Mouse (Mus musculus) lung, postnatal 0 days (tissue): ENCODE measurements around the gene Vamp4. TPM values are rescaled to one million over a fixed set of nuclear protein-coding genes. Genes with fewer than 3 reads are reported as not detected.
A peak's percentile ranks its signal among the peaks of the same experiment; 100 is the strongest.

Experiments
- ATAC-seq: fragments of 200-750 bp; cut with Nextera tagmentation; 2 replicates; pipeline ENCODE4 v1.8.0; 2017; ENCODE audit warnings: moderate library complexity
- DNase-seq: peaks from one replicate; pipeline ENCODE4 v3.0.0-alpha.2; 2016; ENCODE audit warnings: low spot score
- H3K27ac ChIP-seq: fragments of 300-500 bp; sonication (generic); 2 replicates; pipeline ENCODE4 v1.5.1; 2014; ENCODE audit warnings: antibody characterized with exemption, mild to moderate bottlenecking, low read length, mixed read lengths
- H3K27me3 ChIP-seq: fragments of 300-500 bp; sonication (generic); replicated peaks from 2 replicates; pipeline ENCODE4 v1.6.1; 2014; ENCODE audit warnings: low read length, mixed read lengths; ENCODE audit not compliant: insufficient read depth
- H3K36me3 ChIP-seq: fragments of 300-500 bp; sonication (generic); 2 replicates; pipeline ENCODE4 v1.6.1; 2014; ENCODE audit warnings: low read length, mixed read lengths; ENCODE audit not compliant: insufficient read depth
- H3K4me1 ChIP-seq: fragments of 300-500 bp; sonication (generic); 2 replicates; pipeline ENCODE4 v1.6.1; 2014; ENCODE audit warnings: antibody characterized with exemption, low read depth, low read length, mixed read lengths; ENCODE audit not compliant: insufficient read depth
- H3K4me2 ChIP-seq: fragments of 300-500 bp; sonication (generic); replicated peaks from 2 replicates; pipeline ENCODE4 v1.6.1; 2014; ENCODE audit warnings: low read depth, mild to moderate bottlenecking, low read length, moderate library complexity, mixed read lengths
- H3K4me3 ChIP-seq: fragments of 300-500 bp; sonication (generic); 2 replicates; pipeline ENCODE4 v1.5.1; 2014; ENCODE audit warnings: low read depth, low read length
- H3K9ac ChIP-seq: fragments of 300-500 bp; sonication (generic); replicated peaks from 2 replicates; pipeline ENCODE4 v1.6.1; 2014; ENCODE audit warnings: low read depth, mild to moderate bottlenecking
- H3K9me3 ChIP-seq: fragments of 300-500 bp; sonication (generic); 2 replicates; pipeline ENCODE4 v1.6.1; 2016; ENCODE audit warnings: low read length, mixed read lengths
- CTCF ChIP-seq: IDR thresholded peaks from 2 replicates; pipeline ENCODE4 v1.5.1; 2016; ENCODE audit warnings: antibody characterized with exemption, mild to moderate bottlenecking
- EP300 ChIP-seq: IDR thresholded peaks from 2 replicates; pipeline ENCODE4 v1.6.1; 2016; ENCODE audit warnings: antibody characterized with exemption, mild to moderate bottlenecking, control low read depth
- WGBS: fragments of 180-500 bp; shearing (Covaris S2); extraction: QIAGEN DNeasy Blood & Tissue Kit; methylation state at CpG from one replicate; pipeline ENCODE4 v1.1.7; 2014; 5-methylcytosine and 5-hydroxymethylcytosine counted together
- polyA plus RNA-seq: library from polyadenylated mRNA; unstranded; fragments of >200 nt; fragmentation: Nextera tagmentation; extraction: Ambion mirVana; gene quantifications from 2 replicates; pipeline ENCODE4 v1.2.1, GENCODE M21; 2015

Vamp4 gene
- polyA plus RNA-seq, 1 experiment from 2014 or later: 45.1 TPM

DNA sequence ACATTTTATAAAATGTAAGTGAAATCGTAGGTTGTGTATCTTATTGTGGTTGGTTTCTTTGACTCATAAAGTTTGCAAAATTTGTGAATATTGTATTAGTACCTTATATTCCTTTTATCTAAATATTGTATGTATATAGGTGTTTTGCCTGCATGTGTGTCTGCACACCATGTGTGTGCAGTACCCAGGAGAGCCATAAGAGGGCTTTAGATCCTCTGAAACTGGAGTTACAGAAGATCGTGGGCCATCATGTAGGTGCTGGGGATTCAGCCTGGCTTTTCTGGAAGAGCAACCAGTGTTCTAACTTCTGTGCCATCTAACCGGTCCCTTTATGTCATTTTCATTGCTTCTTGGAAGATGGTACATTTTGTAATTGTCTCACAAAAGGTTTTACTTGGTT lies 4.8 kb downstream of the Vamp4 start:
- Histone ChIP-seq H3K27me3 (no peaks in the 10 kb centered on the region), H3K27ac (no peak overlapping the region), H3K4me2 (no peak overlapping the region), H3K4me3 (no peak overlapping the region), H3K9ac (no peak overlapping the region), H3K36me3 (peaks cover 17% of the 10 kb centered on the region), H3K9me3 (no peaks in the 10 kb centered on the region), H3K4me1 (no peaks in the 10 kb centered on the region)
- no peak for TF ChIP-seq EP300
- peak; percentile 18; the same call in 1 of the 2 replicates for TF ChIP-seq CTCF
- WGBS: 93% methylated on average over 3 of the region's 3 CpGs
- DNase-seq: no peak
- no peak for ATAC-seq

DNA sequence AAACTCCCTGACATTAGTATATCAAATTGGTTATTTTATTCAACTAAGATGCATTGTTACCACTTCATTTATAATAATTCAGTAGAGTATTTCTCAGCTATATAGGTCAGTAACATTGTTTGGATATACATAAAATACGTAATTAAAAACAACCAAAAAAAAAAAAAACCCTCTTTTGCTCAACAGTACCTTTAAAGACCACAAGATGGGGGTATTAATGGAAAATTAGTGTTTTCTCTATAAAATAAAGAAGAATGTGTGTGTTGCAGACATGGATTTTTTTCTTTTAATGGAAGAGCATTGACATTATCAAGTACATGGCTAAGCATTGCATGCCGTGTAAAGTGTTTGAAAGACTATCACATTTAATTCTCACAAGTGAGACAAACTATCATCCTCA lies 12.6 kb downstream of the Vamp4 start:
- no peak overlapping the region for H3K27ac ChIP-seq
- no peaks in the 10 kb centered on the region for H3K9me3 ChIP-seq
- H3K4me3 ChIP-seq: no peak overlapping the region
- TF ChIP-seq CTCF (peak; percentile 42), EP300 (no peak)
- WGBS: 78% methylated on average over 2 of the region's 2 CpGs
- no peak overlapping the region for H3K4me2 ChIP-seq
- ATAC-seq (no peak), DNase-seq (peak; percentile 19)
- no peaks in the 10 kb centered on the region for H3K4me1 ChIP-seq
- peaks cover 9% of the 10 kb centered on the region; the same call in 1 of the 2 replicates for H3K36me3 ChIP-seq
- H3K27me3 ChIP-seq: no peaks in the 10 kb centered on the region
- H3K9ac ChIP-seq: no peak overlapping the region

GRCm38 (mm10) chr1:162586282-162586681 lies 16.0 kb downstream of the Vamp4 start:
- no peak overlapping the region for H3K9ac ChIP-seq
- no peak for ATAC-seq

GRCm38 (mm10) chr1:162588606-162589005 lies 18.3 kb downstream of the Vamp4 start:
- no peak overlapping the region for H3K27ac ChIP-seq
- H3K4me1 ChIP-seq: no peaks in the 10 kb centered on the region
- H3K36me3 ChIP-seq: peaks cover 9% of the 10 kb centered on the region; the same call in 1 of the 2 replicates
- H3K9ac ChIP-seq: no peak overlapping the region
- no peaks in the 10 kb centered on the region for H3K27me3 ChIP-seq
- ATAC-seq (no peak), DNase-seq (peak; percentile 18)
- no peak for TF ChIP-seq CTCF
- TF ChIP-seq EP300: no peak
- 51% methylated on average over 3 of the region's 3 CpGs for WGBS
- no peak overlapping the region for H3K4me2 ChIP-seq
- no peak overlapping the region for H3K4me3 ChIP-seq
- H3K9me3 ChIP-seq: no peaks in the 10 kb centered on the region

More at GRCm38 (mm10) chr1:162586282-162586681, 16.0 kb downstream of the Vamp4 start:
- Histone ChIP-seq H3K36me3 (peaks cover 4% of the 10 kb centered on the region; the same call in 1 of the 2 replicates), H3K4me1 (no peaks in the 10 kb centered on the region), H3K9me3 (no peaks in the 10 kb centered on the region), H3K4me2 (no peak overlapping the region), H3K27ac (no peak overlapping the region), H3K27me3 (no peaks in the 10 kb centered on the region), H3K4me3 (no peak overlapping the region)
- no peak for TF ChIP-seq EP300
- TF ChIP-seq CTCF: no peak
- no peak for DNase-seq
- 72% methylated on average over 4 of the region's 4 CpGs for WGBS

DNA sequence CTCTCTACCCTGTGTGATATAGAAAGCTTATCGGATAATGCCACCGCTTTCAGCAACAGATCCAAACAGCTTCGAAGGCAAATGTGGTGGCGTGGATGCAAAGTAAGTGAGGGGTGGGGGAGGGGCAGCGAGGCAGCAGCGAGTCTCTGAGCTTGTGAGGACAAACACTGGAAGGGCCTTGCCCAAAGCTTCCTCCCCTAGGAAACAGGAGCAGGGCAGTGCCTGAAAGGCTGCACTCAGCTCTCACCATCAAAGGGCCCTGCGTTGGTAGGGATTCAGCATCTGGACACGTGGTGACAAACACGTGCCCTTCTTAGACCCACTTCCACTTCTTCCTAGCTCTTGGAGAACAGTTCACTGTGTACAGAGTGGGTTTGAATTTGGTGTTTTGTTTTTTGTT lies 19.1 kb downstream of the Vamp4 start:
- H3K9me3 ChIP-seq: no peaks in the 10 kb centered on the region
- no peak overlapping the region for H3K27ac ChIP-seq
- 20% methylated on average over 9 of the region's 9 CpGs for WGBS
- H3K4me2 ChIP-seq: no peak overlapping the region
- no peak for DNase-seq
- peak; percentile 49; the same call in 1 of the 2 replicates for ATAC-seq
- H3K9ac ChIP-seq: no peak overlapping the region
- H3K4me3 ChIP-seq: no peak overlapping the region
- peaks cover 9% of the 10 kb centered on the region; the same call in 1 of the 2 replicates for H3K36me3 ChIP-seq
- H3K27me3 ChIP-seq: no peaks in the 10 kb centered on the region
- H3K4me1 ChIP-seq: no peaks in the 10 kb centered on the region
- TF ChIP-seq EP300 (no peak), CTCF (no peak)

- H3K4me3 ChIP-seq: no peak overlapping the region
- DNase-seq (no peak), ATAC-seq (no peak)
- 77% methylated on average over 8 of the region's 8 CpGs for WGBS
- H3K27me3 ChIP-seq: no peaks in the 10 kb centered on the region
- H3K4me1 ChIP-seq: no peaks in the 10 kb centered on the region
- no peak overlapping the region for H3K9ac ChIP-seq
- TF ChIP-seq CTCF: no peak
- TF ChIP-seq EP300: no peak
- H3K36me3 ChIP-seq: peaks cover 9% of the 10 kb centered on the region; the same call in 1 of the 2 replicates
- no peaks in the 10 kb centered on the region for H3K9me3 ChIP-seq
- no peak overlapping the region for H3K4me2 ChIP-seq
- no peak overlapping the region for H3K27ac ChIP-seq
These were observed 20.2 kb downstream of the Vamp4 start for GRCm38 (mm10) chr1:162590415-162590997.
